Mouse (Mus musculus) kidney, postnatal 0 days (tissue): Measurements from ENCODE around the gene Otop2. TPM values are rescaled to one million over a fixed set of nuclear protein-coding genes. Genes with fewer than 3 reads are reported as not detected.

Source experiments
- ATAC-seq: fragments of 200-750 bp; cut with Nextera tagmentation; replicated peaks from 2 replicates; pipeline ENCODE4 v1.8.0; 2017; ENCODE audit warnings: low read depth, moderate number of reproducible peaks, moderate TSS enrichment, moderate library complexity; ENCODE audit not compliant: low FRiP score
- DNase-seq: peaks from one replicate; pipeline ENCODE4 v3.0.0-alpha.2; 2016; ENCODE audit warnings: low spot score
- H3K27ac ChIP-seq: fragments of 300-500 bp; sonication (generic); 2 replicates; pipeline ENCODE4 v1.5.1; 2014; ENCODE audit warnings: mild to moderate bottlenecking
- H3K27me3 ChIP-seq: fragments of 300-500 bp; sonication (generic); 2 replicates; pipeline ENCODE4 v1.6.1; 2014; ENCODE audit warnings: low read length, mixed read lengths; ENCODE audit not compliant: insufficient read depth
- H3K36me3 ChIP-seq: fragments of 300-500 bp; sonication (generic); 2 replicates; pipeline ENCODE4 v1.6.1; 2014; ENCODE audit warnings: low read length, mixed read lengths; ENCODE audit not compliant: insufficient read depth
- H3K4me1 ChIP-seq: fragments of 300-500 bp; sonication (generic); replicated peaks from 2 replicates; pipeline ENCODE4 v1.6.1; 2014; ENCODE audit warnings: antibody characterized with exemption, low read length, mixed read lengths; ENCODE audit not compliant: insufficient read depth
- H3K4me2 ChIP-seq: fragments of 300-500 bp; sonication (generic); 2 replicates; pipeline ENCODE4 v1.6.1; 2014; ENCODE audit warnings: mild to moderate bottlenecking, low read length, moderate library complexity, mixed read lengths
- H3K4me3 ChIP-seq: fragments of 300-500 bp; sonication (generic); replicated peaks from 2 replicates; pipeline ENCODE4 v1.5.1; 2014; ENCODE audit warnings: low read depth, low read length
- H3K9ac ChIP-seq: fragments of 300-500 bp; sonication (generic); 2 replicates; pipeline ENCODE4 v1.6.1; 2014; ENCODE audit warnings: low read depth, low read length
- H3K9me3 ChIP-seq: fragments of 300-500 bp; sonication (generic); replicated peaks from 2 replicates; pipeline ENCODE4 v1.6.1; 2016; ENCODE audit warnings: low read length, inconsistent platforms, mixed read lengths
- CTCF ChIP-seq: IDR thresholded peaks from 2 replicates; pipeline ENCODE4 v1.5.1; 2016; ENCODE audit warnings: antibody characterized with exemption, low read depth, mild to moderate bottlenecking, moderate library complexity
- WGBS: fragments of 180-500 bp; shearing (Covaris S2); extraction: QIAGEN DNeasy Blood & Tissue Kit; methylation state at CpG from one replicate; pipeline ENCODE4 v1.1.7; 2014; 5-methylcytosine and 5-hydroxymethylcytosine counted together
- polyA plus RNA-seq: library from polyadenylated mRNA; unstranded; fragments of >200 nt; fragmentation: Nextera tagmentation; extraction: Ambion mirVana; gene quantifications from 2 replicates; pipeline ENCODE4 v1.2.1, GENCODE M21; 2015

Otop2 gene
- polyA plus RNA-seq, 1 experiment from 2014 or later, result not detected

- no peak for ATAC-seq
- Histone ChIP-seq H3K9me3 (no peaks in the 10 kb centered on the region), H3K36me3 (no peaks in the 10 kb centered on the region), H3K4me1 (peaks cover 6% of the 10 kb centered on the region), H3K27ac (no peak overlapping the region), H3K9ac (no peak overlapping the region), H3K4me2 (no peak overlapping the region), H3K4me3 (no peak overlapping the region), H3K27me3 (peaks cover 9% of the 10 kb centered on the region; the same call in 1 of the 2 replicates)
- TF ChIP-seq CTCF, result no peak
- WGBS, result 56% methylated on average over 7 of the region's 7 CpGs
- no peak for DNase-seq
Observed at GRCm38 (mm10) chr11:115370368-115370767, 63.4 kb downstream of the Otop2 start.

- no peak for DNase-seq
Observed at GRCm38 (mm10) chr11:115371354-115371753, 64.4 kb downstream of the Otop2 start.

GRCm38 (mm10) chr11:115372015-115372414, 65.1 kb downstream of the Otop2 start:
- 58% methylated on average over 1 of the region's 1 CpGs for WGBS
- no peak for DNase-seq
- Histone ChIP-seq H3K27me3 (peaks cover 5% of the 10 kb centered on the region; the same call in 1 of the 2 replicates), H3K9ac (no peak overlapping the region), H3K4me1 (peaks cover 4% of the 10 kb centered on the region), H3K9me3 (no peaks in the 10 kb centered on the region), H3K4me3 (no peak overlapping the region), H3K36me3 (no peaks in the 10 kb centered on the region), H3K27ac (no peak overlapping the region), H3K4me2 (no peak overlapping the region)
- no peak for ATAC-seq
- TF ChIP-seq CTCF, result no peak

More at GRCm38 (mm10) chr11:115371354-115371753, 64.4 kb downstream of the Otop2 start:
- no peak overlapping the region for H3K9ac ChIP-seq
- WGBS, result 62% methylated on average over 8 of the region's 8 CpGs
- no peaks in the 10 kb centered on the region for H3K36me3 ChIP-seq
- no peak overlapping the region for H3K4me3 ChIP-seq
- no peak overlapping the region for H3K27ac ChIP-seq
- no peak for TF ChIP-seq CTCF
- ATAC-seq, result no peak
- H3K27me3 ChIP-seq, result peaks cover 9% of the 10 kb centered on the region; the same call in 1 of the 2 replicates
- H3K4me2 ChIP-seq, result no peak overlapping the region
- H3K4me1 ChIP-seq, result peaks cover 6% of the 10 kb centered on the region
- no peaks in the 10 kb centered on the region for H3K9me3 ChIP-seq

- H3K9ac ChIP-seq, result no peak overlapping the region
- H3K27me3 ChIP-seq, result peaks cover 4% of the 10 kb centered on the region; the same call in 1 of the 2 replicates
- no peaks in the 10 kb centered on the region for H3K4me1 ChIP-seq
- H3K36me3 ChIP-seq, result no peaks in the 10 kb centered on the region
- H3K9me3 ChIP-seq, result no peaks in the 10 kb centered on the region
- H3K4me3 ChIP-seq, result no peak overlapping the region
- H3K27ac ChIP-seq, result no peak overlapping the region
- DNase-seq (no peak), ATAC-seq (no peak)
- 49% methylated on average over 2 of the region's 2 CpGs for WGBS
- no peak overlapping the region for H3K4me2 ChIP-seq
- 0 out of 2 replicates have a peak, but pooled peaks have one; percentile 7 for TF ChIP-seq CTCF
Observed at GRCm38 (mm10) chr11:115372737-115373136, 65.8 kb downstream of the Otop2 start.

GRCm38 (mm10) chr11:115373805-115374694, 67.1 kb downstream of the Otop2 start:
- 2% methylated on average over 30 of the region's 30 CpGs for WGBS
- ATAC-seq (peak; percentile 29; the same call in 1 of the 2 replicates), DNase-seq (peak; percentile 51)
- Histone ChIP-seq H3K9me3 (no peaks in the 10 kb centered on the region), H3K27me3 (peaks cover 4% of the 10 kb centered on the region; the same call in 1 of the 2 replicates), H3K4me2 (peak overlapping the region; percentile 60), H3K27ac (no peak overlapping the region), H3K9ac (peak overlapping the region; percentile 46), H3K4me3 (peak overlapping the region; percentile 33), H3K4me1 (no peaks in the 10 kb centered on the region), H3K36me3 (no peaks in the 10 kb centered on the region)
- TF ChIP-seq CTCF, result no peak

- Histone ChIP-seq H3K9ac (no peak overlapping the region), H3K27ac (no peak overlapping the region), H3K4me2 (peak overlapping the region; percentile 60), H3K36me3 (no peaks in the 10 kb centered on the region), H3K4me1 (no peaks in the 10 kb centered on the region), H3K4me3 (peak overlapping the region; percentile 33; the same call in 1 of the 2 replicates), H3K27me3 (peaks cover 4% of the 10 kb centered on the region; the same call in 1 of the 2 replicates), H3K9me3 (no peaks in the 10 kb centered on the region)
- TF ChIP-seq CTCF, result no peak
- ATAC-seq, result no peak
- no peak for DNase-seq
- WGBS, result 64% methylated on average over 12 of the region's 12 CpGs
Observed at GRCm38 (mm10) chr11:115374695-115375425, 67.9 kb downstream of the Otop2 start.
